Comparison of ENCODE assay signal across 10 mouse cellular contexts in genomic region chr13:56698391-56698790, GRCm38 (mm10). TPM values are rescaled to one million over a fixed set of nuclear protein-coding genes. Genes with fewer than 3 reads are reported as not detected.
DNase-seq lines count a peak whose midpoint lies in the region; ATAC-seq and TF ChIP-seq lines count a peak whose summit lies in the region.
"Had no signal": no experiment of that assay in that cellular context is flagged by ENCODE, and none has a peak within 500 bp of the region (broad histone marks: within the 10 kb centered on the region; RNA-seq: fewer than 3 reads in every experiment).

No protein-coding gene starts in this region.

- H3K4me1 ChIP-seq in intestine, embryonic 14.5 days (replicated peaks; ENCODE audit: control insufficient read depth, insufficient read depth, low read length): peaks cover 32% of the 10 kb centered on the region
- no peaks in the 10 kb centered on the region; the same call in 1 of the 2 replicates for H3K4me1 ChIP-seq in intestine, postnatal 0 days (replicated peaks; ENCODE audit: control insufficient read depth, insufficient read depth, low read length)
- peaks cover 38% of the 10 kb centered on the region for H3K4me1 ChIP-seq in neural tube, embryonic 15.5 days
- peaks cover 14% of the 10 kb centered on the region for H3K4me1 ChIP-seq in liver, postnatal 0 days (ENCODE audit: insufficient read depth)

- peak overlapping the region; percentile 16; the same call in 1 of the 2 replicates for H3K4me2 ChIP-seq in intestine, embryonic 14.5 days (ENCODE audit: low read length)
- H3K4me2 ChIP-seq in intestine, postnatal 0 days (replicated peaks; ENCODE audit: low read depth): no peak overlapping the region; the same call in 1 of the 2 replicates
- H3K4me2 ChIP-seq in neural tube, embryonic 15.5 days: peak overlapping the region; percentile 21
- H3K4me2 ChIP-seq in liver, postnatal 0 days (ENCODE audit: low read depth, low read length): no peak overlapping the region

- peak; percentile 78 for DNase-seq in intestine, embryonic 14.5 days (ENCODE audit: low spot score)
- peak; percentile 79 for DNase-seq in cerebellum, adult 9-11 months
- peak; percentile 59 to 73 for DNase-seq in frontal cortex, postnatal 14 days (ENCODE audit: low spot score in 2 of 2)
- peak; percentile 58 to 62 for DNase-seq in left cerebral cortex, adult 2 months (ENCODE audit: extremely low spot score in 1 of 2, low spot score in 2 of 2)
- DNase-seq in ovary, postnatal 36 days (ENCODE audit: low spot score): no peak
- DNase-seq in liver, postnatal 0 days: no peak

- intact Hi-C loops in left cerebral cortex, adult 2 months (cut with DNase I): loop anchor here (5.0 kb wide), 1 partner anchor 346 kb away; no protein-coding TSS in a partner anchor

- H3K36me3 ChIP-seq in intestine, embryonic 14.5 days (ENCODE audit: control insufficient read depth, insufficient read depth, low read length): no peaks in the 10 kb centered on the region
- no peaks in the 10 kb centered on the region for H3K36me3 ChIP-seq in intestine, postnatal 0 days (ENCODE audit: control insufficient read depth, insufficient read depth)
- no peaks in the 10 kb centered on the region for H3K36me3 ChIP-seq in neural tube, embryonic 15.5 days
- H3K36me3 ChIP-seq in liver, postnatal 0 days (replicated peaks; ENCODE audit: insufficient read depth, low read length): no peaks in the 10 kb centered on the region

- 0 out of 2 replicates have a peak overlapping the region, but pooled peaks have one; percentile 3 for H3K9ac ChIP-seq in intestine, embryonic 14.5 days (ENCODE audit: low read length)
- H3K9ac ChIP-seq in intestine, postnatal 0 days (ENCODE audit: low read depth, low read length): no peak overlapping the region
- H3K9ac ChIP-seq in neural tube, embryonic 15.5 days (replicated peaks): no peak overlapping the region
- no peak overlapping the region for H3K9ac ChIP-seq in liver, postnatal 0 days (replicated peaks)

- 5% methylated on average over 9 of the region's 9 CpGs for WGBS in intestine, embryonic 14.5 days
- WGBS in intestine, postnatal 0 days: 21% methylated on average over 9 of the region's 9 CpGs
- 5% methylated on average over 9 of the region's 9 CpGs for WGBS in neural tube, embryonic 15.5 days
- WGBS in liver, postnatal 0 days (ENCODE audit: insufficient replicate concordance): 47% methylated on average over 9 of the region's 9 CpGs

- H3K27ac ChIP-seq in intestine, embryonic 14.5 days (ENCODE audit: low read depth): peak overlapping the region; percentile 65; the same call in 1 of the 2 replicates
- no peak overlapping the region for H3K27ac ChIP-seq in intestine, postnatal 0 days (ENCODE audit: low read depth, low read length)
- no peak overlapping the region for H3K27ac ChIP-seq in left cerebral cortex, adult 2 months
- H3K27ac ChIP-seq in neural tube, embryonic 15.5 days (replicated peaks): peak overlapping the region; percentile 75
- no peak overlapping the region for H3K27ac ChIP-seq in liver, postnatal 0 days (ENCODE audit: low read depth)

- H3K27me3 ChIP-seq in intestine, embryonic 14.5 days (replicated peaks; ENCODE audit: control insufficient read depth, insufficient read depth, low read length): no peaks in the 10 kb centered on the region
- H3K27me3 ChIP-seq in intestine, postnatal 0 days (replicated peaks; ENCODE audit: control insufficient read depth, insufficient read depth, low read length): no peaks in the 10 kb centered on the region
- no peaks in the 10 kb centered on the region for H3K27me3 ChIP-seq in neural tube, embryonic 15.5 days (replicated peaks)
- H3K27me3 ChIP-seq in liver, postnatal 0 days (ENCODE audit: insufficient read depth, low read length): no peaks in the 10 kb centered on the region

- 0 out of 2 replicates have a peak overlapping the region, but pooled peaks have one; percentile 2 for H3K4me3 ChIP-seq in intestine, embryonic 14.5 days (ENCODE audit: low read depth, low read length)
- H3K4me3 ChIP-seq in intestine, postnatal 0 days (ENCODE audit: low read depth, low read length): no peak overlapping the region
- H3K4me3 ChIP-seq in left cerebral cortex, adult 2 months: no peak overlapping the region
- H3K4me3 ChIP-seq in neural tube, embryonic 15.5 days (replicated peaks): no peak overlapping the region
- H3K4me3 ChIP-seq in liver, postnatal 0 days (ENCODE audit: low read depth, low read length): no peak overlapping the region

- no peaks in the 10 kb centered on the region for H3K9me3 ChIP-seq in intestine, embryonic 14.5 days (ENCODE audit: control insufficient read depth, low read length)
- no peaks in the 10 kb centered on the region for H3K9me3 ChIP-seq in intestine, postnatal 0 days (ENCODE audit: control insufficient read depth)
- H3K9me3 ChIP-seq in neural tube, embryonic 15.5 days (replicated peaks): no peaks in the 10 kb centered on the region
- no peaks in the 10 kb centered on the region for H3K9me3 ChIP-seq in liver, postnatal 0 days (ENCODE audit: low read length)

- no peak for ATAC-seq in intestine, embryonic 14.5 days (replicated peaks; ENCODE audit: low FRiP score, low TSS enrichment, low read depth)
- ATAC-seq in intestine, postnatal 0 days: no peak
- 0 out of 2 replicates have a peak, but pooled peaks have one; percentile 3 for ATAC-seq in neural tube, embryonic 15.5 days (ENCODE audit: low FRiP score)
- no peak for ATAC-seq in liver, postnatal 0 days

- no peak for TF ChIP-seq EP300 in liver, postnatal 0 days (IDR thresholded peaks at IDR 0.05; ENCODE audit: low read depth)

- no peak for TF ChIP-seq CTCF in intestine, postnatal 0 days (IDR thresholded peaks at IDR 0.05; ENCODE audit: low read depth)
- TF ChIP-seq CTCF in left cerebral cortex, adult 2 months (IDR thresholded peaks at IDR 0.05): no peak
- no peak for TF ChIP-seq CTCF in liver, postnatal 0 days (IDR thresholded peaks at IDR 0.05; ENCODE audit: low read depth)

RNA-seq across cellular contexts. Expression of gene Smad5, which starts 4.4 kb away (rescaled TPM):
- 37.5 and 39.9 TPM in 2 replicates for polyA plus RNA-seq in intestine, embryonic 14.5 days (2014; fragmentation: Nextera tagmentation; extraction: Ambion mirVana)
- 8.5 and 11.9 TPM in 2 replicates for polyA plus RNA-seq in intestine, postnatal 0 days (2015; fragmentation: Nextera tagmentation; extraction: Ambion mirVana)
- 10 to 100 TPM; 20.6 to 24.3 TPM for total RNA-seq in left cerebral cortex, adult 2 months (2021)
- polyA plus RNA-seq in neural tube, embryonic 15.5 days (2015; fragmentation: Nextera tagmentation; extraction: Ambion mirVana): 16.3 and 19.0 TPM in 2 replicates
- polyA plus RNA-seq in liver, postnatal 0 days (2015; fragmentation: Nextera tagmentation; extraction: Ambion mirVana): 3.5 and 3.8 TPM in 2 replicates

RNA-seq across cellular contexts. Expression of gene Gm45623, which starts 55.2 kb away (rescaled TPM):
- polyA plus RNA-seq in intestine, embryonic 14.5 days (2014; fragmentation: Nextera tagmentation; extraction: Ambion mirVana): 0.32 TPM in 1 of 2 replicates, not detected in the other
- 0.13 TPM in 1 of 2 replicates, not detected in the other for polyA plus RNA-seq in intestine, postnatal 0 days (2015; fragmentation: Nextera tagmentation; extraction: Ambion mirVana)
- 1 to 10 TPM; 8.1 to 10.0 TPM for total RNA-seq in left cerebral cortex, adult 2 months (2021)
- polyA plus RNA-seq in neural tube, embryonic 15.5 days (2015; fragmentation: Nextera tagmentation; extraction: Ambion mirVana): 2.1 and 2.7 TPM in 2 replicates
- polyA plus RNA-seq in liver, postnatal 0 days (2015; fragmentation: Nextera tagmentation; extraction: Ambion mirVana): not detected in 2 replicates
- total RNA-seq: ES-E14; gastrocnemius, postnatal 36 days had no signal

Comparison
In these comparisons a context has a peak if more than half of its experiments do, and no peak if none do; other contexts are left out.
1. H3K27ac ChIP-seq: peak in intestine, embryonic 14.5 days (single experiment) and neural tube, embryonic 15.5 days (single experiment); none in intestine, postnatal 0 days (single experiment), left cerebral cortex, adult 2 months (single experiment) and liver, postnatal 0 days (single experiment).
2. H3K4me2 ChIP-seq: peak in intestine, embryonic 14.5 days (single experiment) and neural tube, embryonic 15.5 days (single experiment); none in intestine, postnatal 0 days (single experiment) and liver, postnatal 0 days (single experiment).
3. DNase-seq: peak in intestine, embryonic 14.5 days (single experiment), cerebellum, adult 9-11 months (single experiment), frontal cortex, postnatal 14 days (2 of 2) and left cerebral cortex, adult 2 months (2 of 2); none in ovary, postnatal 36 days (single experiment) and liver, postnatal 0 days (single experiment).